Mouse (Mus musculus): ENCODE results near the gene Gpt2. TPM values are rescaled to one million over a fixed set of nuclear protein-coding genes. Genes with fewer than 3 reads are reported as not detected.

The Gpt2 gene
- polyA plus RNA-seq, 1 experiment from 2014 or later = 5.3 TPM

GRCm38 (mm10) chr8:85487906-85488620 lies 4.3 kb upstream of the Gpt2 start:
- no peak for DNase-seq (ENCODE audit: low spot score)

- no peak for DNase-seq (ENCODE audit: low spot score)
Observed at GRCm38 (mm10) chr8:85488631-85489030, 3.7 kb upstream of the Gpt2 start.

GRCm38 (mm10) chr8:85489546-85489945 lies 2.8 kb upstream of the Gpt2 start:
- DNase-seq (ENCODE audit: low spot score) = no peak

GRCm38 (mm10) chr8:85492940-85493931 lies 860 bp downstream of the Gpt2 start:
- DNase-seq (ENCODE audit: low spot score) = peak; percentile 18

- no peak for DNase-seq (ENCODE audit: low spot score)
Observed at GRCm38 (mm10) chr8:85496125-85496524, 3.7 kb downstream of the Gpt2 start.

- no peak for DNase-seq (ENCODE audit: low spot score)
Observed at GRCm38 (mm10) chr8:85496778-85497177, 4.4 kb downstream of the Gpt2 start.

GRCm38 (mm10) chr8:85498577-85498976 lies 6.2 kb downstream of the Gpt2 start:
- DNase-seq (ENCODE audit: low spot score) = no peak

GRCm38 (mm10) chr8:85500460-85500859 lies 8.1 kb downstream of the Gpt2 start:
- DNase-seq (ENCODE audit: low spot score) = no peak

GRCm38 (mm10) chr8:85500955-85501685 lies 8.7 kb downstream of the Gpt2 start:
- DNase-seq (ENCODE audit: low spot score) = no peak

- DNase-seq (ENCODE audit: low spot score) = no peak
Observed at GRCm38 (mm10) chr8:85502381-85502780, 10.0 kb downstream of the Gpt2 start.

GRCm38 (mm10) chr8:85503065-85503464 lies 10.7 kb downstream of the Gpt2 start:
- DNase-seq (ENCODE audit: low spot score) = no peak

- no peak for DNase-seq (ENCODE audit: low spot score)
Observed at GRCm38 (mm10) chr8:85504704-85505103, 12.3 kb downstream of the Gpt2 start.

GRCm38 (mm10) chr8:85506620-85507019 lies 14.2 kb downstream of the Gpt2 start:
- DNase-seq (ENCODE audit: low spot score) = no peak

GRCm38 (mm10) chr8:85508661-85509060 lies 16.3 kb downstream of the Gpt2 start:
- DNase-seq (ENCODE audit: low spot score) = no peak

GRCm38 (mm10) chr8:85512234-85512633 lies 19.9 kb downstream of the Gpt2 start:
- no peak for DNase-seq (ENCODE audit: low spot score)

GRCm38 (mm10) chr8:85513283-85513682 lies 20.9 kb downstream of the Gpt2 start:
- DNase-seq (ENCODE audit: low spot score) = no peak

- no peak for DNase-seq (ENCODE audit: low spot score)
Observed at GRCm38 (mm10) chr8:85515391-85515790, 23.0 kb downstream of the Gpt2 start.

GRCm38 (mm10) chr8:85517336-85517735 lies 25.0 kb downstream of the Gpt2 start:
- no peak for DNase-seq (ENCODE audit: low spot score)

- no peak for DNase-seq (ENCODE audit: low spot score)
Observed at GRCm38 (mm10) chr8:85517956-85518355, 25.6 kb downstream of the Gpt2 start.

GRCm38 (mm10) chr8:85520586-85520985 lies 28.2 kb downstream of the Gpt2 start:
- no peak for DNase-seq (ENCODE audit: low spot score)

GRCm38 (mm10) chr8:85521332-85521731 lies 29.0 kb downstream of the Gpt2 start:
- DNase-seq (ENCODE audit: low spot score) = no peak

GRCm38 (mm10) chr8:85524086-85524485 lies 31.7 kb downstream of the Gpt2 start:
- no peak for DNase-seq (ENCODE audit: low spot score)

All from thymus, postnatal 0 days (tissue).